12 mouse cellular contexts compared by ENCODE assay signal in genomic region chr9:77535021-77535744, GRCm38 (mm10). TPM values are rescaled to one million over a fixed set of nuclear protein-coding genes. Genes with fewer than 3 reads are reported as not detected.
A peak's percentile ranks its signal among the peaks of the same experiment; 100 is the strongest.
DNase-seq lines count a peak whose midpoint lies in the region; ATAC-seq and TF ChIP-seq lines count a peak whose summit lies in the region.
"Had no signal": no experiment of that assay in that cellular context is flagged by ENCODE, and none has a peak within 500 bp of the region (broad histone marks: within the 10 kb centered on the region; RNA-seq: fewer than 3 reads in every experiment).

No protein-coding gene starts in this region.

- intact Hi-C loops in heart, postnatal 36 days (cut with DNase I) = no loop called here
- intact Hi-C loops in gastrocnemius, postnatal 36 days (cut with DNase I) = no loop called here

- TF ChIP-seq POLR2A in cerebellum, adult 2 months (IDR thresholded peaks at IDR 0.05; ENCODE audit: borderline replicate concordance, insufficient read depth, low read length) = no peak

- DNase-seq in heart, postnatal 36 days = no peak
- peak; percentile 48 to 51 for DNase-seq in cerebellum, adult 2 months
- DNase-seq in retina, adult 2 months (ENCODE audit: low read depth, low spot score) = peak; percentile 81
- DNase-seq in thymus, postnatal 0 days (ENCODE audit: low spot score) = no peak
- DNase-seq in gastrocnemius, postnatal 36 days = no peak
- DNase-seq: kidney, postnatal 14 days; thymus, postnatal 25 days had no signal

- H3K4me2 ChIP-seq in heart, embryonic 16.5 days (ENCODE audit: low read depth, low read length) = peak overlapping the region; percentile 26
- peak overlapping the region; percentile 21 for H3K4me2 ChIP-seq in forebrain, embryonic 15.5 days (replicated peaks)
- H3K4me2 ChIP-seq: liver, embryonic 15.5 days had no signal

- H3K36me3 ChIP-seq in heart, embryonic 16.5 days (ENCODE audit: control insufficient read depth, insufficient read depth) = no peaks in the 10 kb centered on the region
- H3K36me3 ChIP-seq in forebrain, embryonic 15.5 days = no peaks in the 10 kb centered on the region
- H3K36me3 ChIP-seq: liver, embryonic 15.5 days had no signal

- 27% methylated on average over 17 of the region's 17 CpGs for WGBS in heart, embryonic 16.5 days
- WGBS in cerebellum, adult 2 months = 12% methylated on average over 17 of the region's 17 CpGs
- WGBS in forebrain, embryonic 15.5 days = 18% methylated on average over 17 of the region's 17 CpGs

- no peaks in the 10 kb centered on the region for H3K27me3 ChIP-seq in heart, embryonic 16.5 days (ENCODE audit: control insufficient read depth, insufficient read depth, low read length)
- H3K27me3 ChIP-seq in cerebellum, adult 2 months (ENCODE audit: control insufficient read depth, insufficient read depth, low read length) = no peaks in the 10 kb centered on the region
- no peaks in the 10 kb centered on the region for H3K27me3 ChIP-seq in forebrain, embryonic 15.5 days
- H3K27me3 ChIP-seq: liver, embryonic 15.5 days had no signal

- H3K9me3 ChIP-seq in heart, embryonic 16.5 days (replicated peaks; ENCODE audit: control insufficient read depth, low read length) = no peaks in the 10 kb centered on the region
- no peaks in the 10 kb centered on the region for H3K9me3 ChIP-seq in forebrain, embryonic 15.5 days
- H3K9me3 ChIP-seq: liver, embryonic 15.5 days had no signal

- no peak for ATAC-seq in heart, embryonic 16.5 days (replicated peaks; ENCODE audit: extremely low read depth, insufficient read depth, low FRiP score)
- peak; percentile 53 for ATAC-seq in forebrain, embryonic 15.5 days (replicated peaks)
- ATAC-seq in megakaryocyte-erythroid progenitor cell, adult 5-6 weeks (replicated peaks; ENCODE audit: low FRiP score, low TSS enrichment, poor library complexity, severe bottlenecking) = no peak

- peaks cover 49% of the 10 kb centered on the region for H3K4me1 ChIP-seq in heart, embryonic 16.5 days (ENCODE audit: control insufficient read depth, insufficient read depth, low read length)
- peaks cover 13% of the 10 kb centered on the region for H3K4me1 ChIP-seq in cerebellum, adult 2 months (ENCODE audit: control insufficient read depth, insufficient read depth, low read length)
- H3K4me1 ChIP-seq in forebrain, embryonic 15.5 days = peaks cover 32% of the 10 kb centered on the region
- H3K4me1 ChIP-seq: liver, embryonic 15.5 days had no signal

- H3K4me3 ChIP-seq in heart, embryonic 16.5 days (ENCODE audit: low read length) = peak overlapping the region; percentile 4; the same call in 1 of the 2 replicates
- H3K4me3 ChIP-seq in cerebellum, adult 2 months (replicated peaks; ENCODE audit: insufficient read depth, low read depth, low read length) = no peak overlapping the region
- H3K4me3 ChIP-seq in forebrain, embryonic 15.5 days = 0 out of 2 replicates have a peak overlapping the region, but pooled peaks have one; percentile 5
- H3K4me3 ChIP-seq: left cerebral cortex, adult 2 months; liver, embryonic 15.5 days had no signal

- TF ChIP-seq CTCF in cerebellum, adult 2 months (IDR thresholded peaks at IDR 0.05; ENCODE audit: borderline replicate concordance, insufficient read depth, low read depth, low read length) = no peak

- no peak overlapping the region for H3K27ac ChIP-seq in heart, embryonic 16.5 days (ENCODE audit: low read length)
- H3K27ac ChIP-seq in cerebellum, adult 2 months (ENCODE audit: insufficient read depth, low read length) = no peak overlapping the region
- no peak overlapping the region for H3K27ac ChIP-seq in forebrain, embryonic 15.5 days (replicated peaks)
- H3K27ac ChIP-seq: left cerebral cortex, adult 2 months; liver, embryonic 15.5 days had no signal

- peak overlapping the region; percentile 29; the same call in 1 of the 2 replicates for H3K9ac ChIP-seq in heart, embryonic 16.5 days (ENCODE audit: low read length)
- H3K9ac ChIP-seq in forebrain, embryonic 15.5 days (replicated peaks) = no peak overlapping the region
- H3K9ac ChIP-seq: liver, embryonic 15.5 days had no signal

RNA-seq across cellular contexts. Expression of gene Lrrc1, which starts 9.5 kb away (rescaled TPM):
- polyA plus RNA-seq in heart, embryonic 16.5 days (2015; fragmentation: Nextera tagmentation; extraction: Ambion mirVana) = 19.5 and 23.6 TPM in 2 replicates
- total RNA-seq in heart, postnatal 36 days (2021) = 10 to 100 TPM; 15.8 to 18.3 TPM
- polyA plus RNA-seq in cerebellum, adult 2 months (2012; rRNA removed) = 28.4 and 28.8 TPM in 2 replicates
- polyA plus RNA-seq in forebrain, embryonic 15.5 days (2015; fragmentation: Nextera tagmentation; extraction: Ambion mirVana) = 8.4 and 9.4 TPM in 2 replicates
- 15.2 and 19.6 TPM in 2 replicates for total RNA-seq in megakaryocyte-erythroid progenitor cell, adult 5-6 weeks (2014; fragmentation: Nextera tagmentation)
- 11.0 and 12.1 TPM in 2 replicates for total RNA-seq in megakaryocyte-erythroid progenitor cell, adult 5-6 weeks (2017)
- 23.3 and 25.7 TPM in 2 replicates for polyA plus RNA-seq in thymus, postnatal 0 days (2015; fragmentation: Nextera tagmentation; extraction: Ambion mirVana)
- under 1 TPM; 0.39 to 0.94 TPM for total RNA-seq in gastrocnemius, postnatal 36 days (2021)

Comparison
In these comparisons a context has a peak if more than half of its experiments do, and no peak if none do; other contexts are left out.
1. DNase-seq: peak in cerebellum, adult 2 months (2 of 2) and retina, adult 2 months (single experiment); none in heart, postnatal 36 days (0 of 2), thymus, postnatal 0 days (single experiment) and gastrocnemius, postnatal 36 days (0 of 2).